Mouse (Mus musculus) ovary, adult 18-20 months (tissue): ENCODE results near the gene Wdfy2.

Experiments
- DNase-seq: peaks from one replicate; pipeline ENCODE4 v3.0.0; 2022; ENCODE audit warnings: low spot score, mixed read lengths

Wdfy2 gene

DNA sequence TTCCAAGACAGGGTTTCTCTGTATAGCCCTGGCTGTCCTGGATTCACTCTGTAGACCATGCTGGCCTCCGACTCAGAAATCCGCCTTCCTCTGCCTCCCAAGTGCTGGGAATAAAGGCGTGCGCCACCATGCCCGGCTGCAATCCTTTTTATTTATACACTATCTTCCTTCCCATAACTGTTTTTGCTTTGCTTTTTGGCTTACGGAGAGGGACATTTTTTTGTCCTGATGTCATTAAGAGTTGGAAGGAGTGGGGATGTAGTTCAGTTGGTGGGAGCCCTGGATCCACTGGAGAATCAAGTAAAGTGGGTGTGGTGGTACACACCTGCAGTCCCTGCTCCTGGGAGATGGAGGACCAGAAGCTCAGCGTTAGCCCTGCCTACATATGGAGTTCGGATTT lies 6.7 kb downstream of the Wdfy2 start:
- DNase-seq, result no peak

DNA sequence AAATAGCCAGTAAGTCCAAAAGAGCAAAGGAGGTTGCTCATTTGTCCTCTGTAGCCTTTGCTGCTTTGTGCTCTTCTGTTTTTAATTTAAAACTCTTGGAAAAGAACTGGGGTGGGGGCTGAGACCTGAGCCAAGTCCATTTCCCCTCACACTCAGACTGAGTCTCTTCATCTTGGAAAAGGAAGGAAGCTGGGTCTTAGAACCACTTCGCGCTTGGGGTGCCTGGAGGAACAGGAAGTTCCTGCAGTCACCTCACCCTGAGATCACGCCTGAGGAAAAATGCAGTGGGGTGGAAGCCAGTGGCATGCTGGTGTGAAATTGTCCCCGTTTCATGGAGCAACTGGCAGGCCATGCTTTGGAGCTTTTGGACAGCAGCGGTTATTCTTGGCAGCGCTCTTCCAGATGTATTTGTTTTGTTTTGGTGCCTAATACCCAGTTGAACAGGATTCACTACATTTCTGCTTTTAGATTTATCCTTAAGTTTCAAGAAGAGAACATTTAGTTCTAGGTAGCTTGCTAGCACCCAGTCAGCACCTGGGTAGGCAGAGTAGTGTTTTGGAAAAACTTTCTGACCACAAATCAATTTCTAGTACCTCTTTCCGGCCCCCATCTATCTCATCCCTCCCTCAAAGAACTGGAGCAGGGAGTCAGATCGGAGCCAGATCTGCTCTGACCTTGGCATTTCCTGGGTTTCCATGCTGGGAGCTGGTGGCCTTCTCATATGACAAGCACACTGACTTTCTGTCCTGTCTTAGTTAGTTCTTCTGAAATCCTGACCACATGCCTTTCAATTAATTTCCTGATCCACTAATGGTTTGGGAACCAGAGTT lies 7.7 kb downstream of the Wdfy2 start:
- DNase-seq, result no peak

DNA sequence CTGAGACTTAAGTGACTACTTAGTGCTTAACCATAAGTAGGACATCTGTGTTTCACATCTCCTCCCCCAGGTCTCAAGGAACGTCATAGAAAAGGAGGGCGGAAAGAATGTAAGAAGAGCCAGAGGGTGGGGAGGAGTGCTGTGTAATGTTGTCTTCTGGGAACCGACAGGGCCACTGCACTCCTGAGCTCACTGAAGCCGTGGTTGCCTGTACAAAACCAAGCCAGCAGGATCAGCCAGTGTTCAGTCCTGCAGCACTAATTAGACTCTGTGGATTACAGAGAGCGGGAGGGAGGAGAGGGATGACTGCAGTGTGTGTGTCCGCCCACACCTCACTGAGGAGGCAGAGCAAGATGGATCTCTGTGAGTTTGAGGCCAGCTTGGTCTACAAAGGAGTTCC lies 13.5 kb downstream of the Wdfy2 start:
- DNase-seq, result no peak

DNA sequence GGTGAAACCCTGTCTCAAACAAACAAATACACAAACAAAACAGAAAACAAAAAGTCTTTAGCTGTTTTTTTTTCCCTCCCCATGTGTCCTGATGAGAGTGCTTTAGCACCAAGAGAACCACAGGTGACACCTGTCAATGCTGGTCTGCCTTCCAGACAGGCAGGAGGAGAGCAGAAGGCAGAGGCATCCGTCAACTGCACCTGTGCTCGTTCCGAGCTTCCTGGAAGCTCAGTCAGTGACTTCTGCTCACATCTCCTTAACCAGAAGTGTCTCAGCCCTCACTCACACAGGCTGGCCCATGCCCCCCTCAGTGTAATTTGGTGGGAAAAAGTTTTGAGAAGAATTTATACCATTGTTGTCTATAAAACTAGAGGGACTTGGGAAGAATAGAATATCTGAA lies 15.4 kb downstream of the Wdfy2 start:
- no peak for DNase-seq

DNA sequence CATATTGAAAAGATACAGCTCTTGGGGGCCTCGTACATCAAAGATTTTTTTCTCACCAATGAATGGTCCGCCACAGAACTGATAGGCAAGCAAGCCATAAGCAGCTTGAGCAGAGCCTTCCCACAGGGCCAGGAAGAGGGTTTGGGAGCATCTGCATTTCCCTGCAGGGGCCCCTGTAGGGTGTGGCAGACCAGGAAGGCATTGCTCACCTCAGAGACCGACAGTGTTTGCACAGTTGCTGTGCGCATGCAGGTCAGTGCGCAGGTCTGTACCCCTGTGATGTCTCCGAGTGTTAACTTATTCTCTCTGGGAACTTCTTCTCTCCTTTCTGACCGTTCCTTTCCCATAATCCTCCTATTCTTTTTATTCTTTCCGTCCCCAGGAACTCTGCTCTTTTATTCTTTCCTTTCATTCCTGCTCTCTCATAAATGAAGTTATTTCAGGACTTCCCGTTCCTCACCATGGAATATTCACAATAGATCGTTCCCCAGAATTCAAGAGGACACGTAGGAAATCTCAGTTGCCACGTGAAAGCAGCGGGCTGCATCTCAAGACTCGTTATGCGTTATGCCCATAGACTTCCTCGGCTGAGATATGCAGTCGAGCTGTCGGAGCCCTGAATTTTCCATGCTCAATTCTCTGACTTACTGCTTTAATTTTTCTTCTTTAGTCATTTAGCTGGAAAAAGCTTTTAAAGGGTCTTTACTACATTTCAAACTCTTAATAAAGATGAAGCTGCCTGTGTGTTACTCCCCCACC lies 17.8 kb downstream of the Wdfy2 start:
- no peak for DNase-seq

DNA sequence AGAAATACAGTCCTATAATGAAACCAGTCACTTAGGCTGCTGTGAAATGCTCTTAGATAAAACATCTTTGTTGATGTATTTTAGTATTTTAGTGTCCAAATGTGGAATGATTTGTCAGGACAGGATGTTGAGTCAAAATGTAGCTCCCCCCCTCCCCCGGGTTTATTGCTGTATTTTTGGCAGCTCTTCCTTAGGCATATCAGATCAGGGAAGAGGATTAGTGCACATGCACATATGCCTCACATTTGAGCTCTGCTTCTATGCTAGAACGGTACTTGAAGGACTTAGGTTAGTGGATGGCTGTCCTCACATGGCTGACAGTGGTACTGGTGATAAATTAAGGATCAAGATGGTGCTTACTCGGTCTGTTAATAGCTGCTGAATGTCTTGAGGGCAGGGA lies 18.4 kb downstream of the Wdfy2 start:
- no peak for DNase-seq

DNA sequence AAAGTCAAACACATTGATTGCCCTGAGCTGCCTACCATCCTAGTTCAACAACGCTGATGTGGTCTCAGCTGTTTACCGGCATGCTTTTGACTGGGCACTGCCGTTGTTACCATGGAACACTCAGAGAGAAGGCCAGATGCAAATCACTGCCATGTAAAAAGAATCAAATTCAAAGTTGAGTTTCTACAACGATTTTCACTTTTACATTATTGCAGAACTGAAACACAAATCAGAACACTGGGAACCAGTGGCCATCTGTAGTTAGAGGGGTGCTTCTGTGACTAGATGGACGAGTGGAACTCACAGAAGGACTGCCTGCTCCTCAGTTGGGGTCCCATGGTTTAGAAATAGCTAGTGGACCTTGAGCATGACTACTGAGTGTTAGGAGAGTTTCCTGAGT lies 19.0 kb downstream of the Wdfy2 start:
- DNase-seq, result no peak

DNA sequence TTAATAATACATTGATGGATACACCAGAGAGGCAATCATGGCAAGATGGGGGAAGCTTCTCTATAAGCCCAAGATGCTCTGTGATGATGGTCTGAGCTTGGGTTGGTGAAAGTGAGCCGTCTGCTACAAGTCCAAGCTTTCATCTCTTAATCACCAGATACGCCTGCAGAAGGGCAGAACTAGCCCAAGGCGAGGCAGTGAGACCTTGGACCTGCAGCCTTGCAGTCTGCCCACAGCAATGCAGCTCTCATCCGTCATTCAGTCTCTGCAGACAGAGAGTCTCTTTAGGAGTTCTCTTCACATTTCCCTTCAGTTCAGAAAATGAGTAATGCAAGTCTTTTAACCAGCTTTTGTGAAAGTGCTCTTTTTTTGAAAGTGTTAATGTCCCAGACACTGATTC lies 20.4 kb downstream of the Wdfy2 start:
- no peak for DNase-seq

DNA sequence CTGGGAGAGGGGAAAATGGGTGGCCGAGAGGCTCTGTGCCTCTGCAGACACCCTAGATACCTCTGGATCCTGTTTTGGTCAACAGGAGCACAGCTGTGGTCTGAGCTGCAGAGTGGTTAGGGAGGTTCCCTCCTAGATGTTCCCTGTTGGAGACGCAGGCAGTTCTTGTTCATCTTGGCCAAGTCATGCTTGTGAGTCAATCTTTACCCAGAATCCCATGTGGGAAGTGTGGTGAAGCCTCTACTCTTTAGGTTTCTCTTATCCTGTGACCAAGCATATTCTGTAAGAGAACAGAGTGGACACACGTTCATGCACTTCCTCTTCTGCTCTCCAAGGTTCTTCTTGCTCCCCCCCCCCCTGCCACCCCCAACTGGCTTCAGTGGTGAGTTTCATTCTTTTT lies 20.8 kb downstream of the Wdfy2 start:
- DNase-seq, result no peak

DNA sequence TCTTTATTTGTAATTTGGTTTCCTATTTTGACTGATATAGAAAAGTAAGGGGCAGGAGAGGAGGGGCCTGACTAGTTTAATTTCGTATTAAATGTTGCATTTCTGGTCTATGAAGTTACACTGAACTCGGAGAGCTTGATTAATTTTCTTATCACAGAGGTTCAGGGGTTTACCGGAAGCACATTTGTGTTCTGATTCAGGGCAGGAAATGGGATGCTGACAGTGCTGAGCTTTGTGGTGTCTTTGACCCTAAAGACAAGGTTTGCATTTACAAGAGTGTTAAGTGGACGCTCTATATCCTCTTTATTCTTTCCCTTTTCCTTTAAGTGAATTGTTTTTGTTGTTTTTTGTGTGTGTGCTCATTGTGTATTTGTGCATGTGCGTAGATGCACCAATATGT lies 25.1 kb downstream of the Wdfy2 start:
- no peak for DNase-seq

DNA sequence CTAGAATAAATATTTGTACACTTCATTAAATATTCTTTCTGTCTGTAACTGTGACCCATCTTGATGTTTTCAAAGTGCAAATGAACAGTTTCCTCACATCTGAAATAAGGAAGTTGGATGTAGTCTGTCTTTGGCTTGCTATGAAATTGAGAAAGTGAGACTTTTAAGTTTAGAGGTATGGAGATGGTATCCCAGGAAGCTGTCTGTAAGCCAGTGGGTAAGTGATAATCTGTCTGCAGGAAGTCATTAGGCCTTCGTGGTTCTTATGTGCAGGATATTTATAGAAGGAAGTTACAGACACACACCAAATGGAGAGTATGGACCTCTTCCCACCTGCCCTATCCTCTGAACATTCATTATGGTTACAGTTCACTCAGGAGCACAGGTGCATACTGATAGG lies 26.8 kb downstream of the Wdfy2 start:
- DNase-seq, result no peak

DNA sequence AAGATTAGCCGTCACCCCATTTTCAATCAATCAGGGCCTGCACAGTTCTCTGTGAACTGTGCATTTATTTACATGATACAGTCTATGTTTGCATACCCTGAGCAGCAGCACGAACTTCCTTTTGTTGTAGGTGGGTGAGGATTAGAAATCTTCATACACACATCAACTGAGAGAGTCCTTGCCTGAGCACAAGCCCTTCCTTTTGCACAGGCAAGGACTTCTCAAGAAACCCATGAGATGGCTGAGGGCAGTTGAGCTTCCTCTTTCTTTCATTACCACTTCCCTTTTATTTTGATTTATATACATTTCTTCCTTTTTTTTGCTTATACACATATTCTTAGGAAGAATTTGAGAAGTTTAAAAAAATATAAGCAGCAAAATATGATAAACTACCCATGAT lies 27.9 kb downstream of the Wdfy2 start:
- DNase-seq, result no peak

DNA sequence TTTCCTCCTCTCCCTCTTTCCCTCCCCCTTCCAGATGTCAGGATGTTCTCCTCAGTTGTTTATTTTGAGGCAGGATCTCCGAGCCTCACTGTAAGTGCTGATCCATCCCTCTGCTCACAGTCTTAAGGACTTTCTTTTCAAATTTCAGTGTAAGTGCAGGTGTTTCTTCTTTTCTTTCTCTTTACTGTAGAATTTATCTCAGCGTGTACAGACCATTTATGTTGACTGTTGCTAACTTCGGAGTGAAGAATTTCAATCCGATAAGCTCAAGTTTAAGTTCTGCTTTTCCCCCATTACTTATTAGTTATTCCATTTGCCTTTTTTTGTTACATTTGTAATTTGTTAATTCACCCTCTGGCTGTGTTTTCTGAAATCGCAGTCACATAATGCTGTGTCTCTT lies 29.6 kb downstream of the Wdfy2 start:
- no peak for DNase-seq

DNA sequence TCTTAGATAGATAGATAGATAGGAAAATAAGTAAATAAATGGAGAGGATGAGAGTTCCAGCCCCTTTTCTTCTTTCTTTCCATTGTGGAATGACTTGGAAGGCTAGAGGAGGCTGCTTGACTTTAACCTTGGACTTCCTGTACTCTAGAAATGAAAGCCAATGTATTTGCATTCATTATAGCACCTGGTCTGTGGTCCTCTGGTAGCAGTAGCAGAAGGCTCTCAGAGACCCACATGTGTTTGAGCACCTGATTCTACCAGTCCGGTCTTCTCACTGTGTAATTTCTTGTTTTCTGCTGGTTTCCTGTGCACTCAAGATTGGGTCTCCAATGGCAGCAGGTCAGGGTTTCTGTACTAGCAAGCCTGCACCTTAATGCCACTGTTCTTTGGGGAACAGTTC lies 30.1 kb downstream of the Wdfy2 start:
- no peak for DNase-seq

DNA sequence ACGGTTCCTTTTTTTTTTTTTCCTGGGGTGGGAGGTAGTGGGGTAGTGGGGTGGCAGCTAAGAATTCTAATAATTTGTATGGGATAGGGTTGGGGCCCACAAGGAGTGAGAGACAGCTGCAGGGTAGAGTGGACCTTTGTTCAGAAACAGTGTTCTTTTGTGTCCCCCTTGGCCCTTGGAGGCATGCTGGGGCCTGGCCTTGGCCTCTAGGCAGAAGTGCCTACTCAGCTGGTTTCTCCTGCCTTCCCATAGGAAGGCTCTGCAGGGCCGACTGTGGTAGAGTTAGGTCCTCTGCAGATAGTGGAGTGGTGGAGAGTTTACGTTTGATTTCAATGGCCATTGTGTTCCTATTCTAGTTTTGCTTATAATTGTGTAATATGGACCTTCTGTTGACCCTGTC lies 30.8 kb downstream of the Wdfy2 start:
- no peak for DNase-seq

DNA sequence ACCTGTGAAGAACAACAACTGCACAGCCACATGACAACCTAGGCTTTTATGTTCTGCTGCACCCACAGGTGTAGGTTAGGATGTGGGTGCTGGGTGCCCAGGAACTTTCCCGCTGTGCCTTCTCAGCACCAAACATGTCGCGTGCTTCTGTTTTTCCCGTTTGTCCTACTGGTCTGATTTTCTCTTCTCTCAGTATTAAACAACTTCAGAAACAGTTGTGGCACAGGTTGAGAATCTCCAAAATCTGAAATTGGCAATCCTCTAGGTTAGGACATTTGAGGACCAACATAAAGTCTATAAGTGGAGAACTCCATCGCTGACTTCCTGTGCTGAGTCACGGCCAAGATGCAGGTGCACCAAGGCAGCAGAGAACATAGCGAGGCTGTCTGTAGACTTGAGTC lies 32.8 kb downstream of the Wdfy2 start:
- DNase-seq, result no peak

DNA sequence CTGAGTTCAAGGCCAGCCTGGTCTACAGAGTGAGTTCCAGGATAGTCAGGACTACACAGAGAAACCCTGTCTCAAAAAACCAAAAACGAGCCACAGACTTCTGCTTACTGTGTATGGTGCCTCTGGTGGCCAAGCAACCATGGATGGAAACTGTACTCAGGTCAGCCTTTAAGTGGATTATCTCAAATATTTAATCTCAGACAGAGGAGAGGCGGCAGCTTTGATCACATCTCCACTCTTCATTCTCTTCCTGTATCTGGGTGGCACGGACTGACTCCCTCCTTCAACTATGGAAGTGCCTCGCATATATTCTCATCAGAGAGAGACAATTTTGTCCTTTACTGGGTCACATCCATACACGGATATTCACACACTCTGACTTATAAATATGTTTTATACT lies 34.0 kb downstream of the Wdfy2 start:
- no peak for DNase-seq

DNA sequence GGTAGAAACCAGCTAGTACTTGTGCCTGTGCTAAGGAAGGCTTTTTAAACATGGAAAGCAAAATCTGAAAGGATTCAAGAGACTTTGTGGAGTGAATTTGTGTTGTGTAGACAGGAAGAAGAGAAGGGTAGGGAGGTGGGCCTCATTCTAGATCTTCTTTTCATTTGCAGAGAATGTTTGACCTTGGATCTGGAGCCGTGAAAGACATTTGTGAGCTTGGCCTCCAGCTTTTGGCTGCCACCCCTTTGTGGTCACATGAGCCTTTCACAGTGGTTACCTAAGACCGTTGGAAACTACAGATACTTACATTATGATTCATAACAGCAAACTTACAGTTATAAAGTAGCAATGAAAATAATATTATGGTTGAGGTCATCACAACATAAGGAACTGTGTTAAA lies 34.5 kb downstream of the Wdfy2 start:
- DNase-seq, result no peak

DNA sequence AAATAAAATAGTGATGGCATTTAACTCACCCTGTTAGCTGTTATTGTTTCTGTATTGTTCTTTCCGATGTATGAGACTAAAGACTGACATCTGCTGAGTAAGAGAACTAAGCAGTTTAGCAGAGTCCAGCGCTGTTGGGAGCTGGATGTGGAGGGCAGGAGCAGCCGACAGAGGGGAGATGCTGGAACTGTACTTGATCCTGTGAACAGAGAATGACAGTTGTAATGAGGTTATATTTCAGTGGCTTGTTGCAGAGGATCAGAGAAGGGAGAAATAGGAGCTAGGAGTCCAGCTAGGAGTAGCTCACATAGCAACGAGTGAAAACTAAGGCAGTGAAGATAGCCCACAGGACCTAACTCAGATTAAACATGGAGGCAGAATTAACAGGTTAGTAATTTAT lies 36.3 kb downstream of the Wdfy2 start:
- DNase-seq, result no peak

DNA sequence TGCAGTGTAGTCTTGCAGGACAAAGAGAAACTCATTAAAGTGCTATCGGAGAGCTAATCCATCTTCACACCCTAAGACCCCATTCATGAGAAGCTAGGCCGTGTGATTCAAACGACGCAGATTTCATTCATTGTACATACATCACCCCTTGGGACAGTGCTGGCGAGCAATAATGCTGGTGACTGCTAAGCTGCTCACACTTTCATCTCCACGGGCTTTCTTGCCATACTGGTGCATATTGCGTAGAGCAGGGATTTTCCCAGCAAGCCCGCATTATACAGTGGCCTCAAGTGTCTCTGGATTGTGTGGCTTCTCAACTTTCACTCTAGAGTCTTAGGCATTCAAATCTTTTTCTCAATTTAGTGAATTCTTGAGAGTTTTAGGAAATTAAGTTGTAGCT lies 36.9 kb downstream of the Wdfy2 start:
- no peak for DNase-seq

DNA sequence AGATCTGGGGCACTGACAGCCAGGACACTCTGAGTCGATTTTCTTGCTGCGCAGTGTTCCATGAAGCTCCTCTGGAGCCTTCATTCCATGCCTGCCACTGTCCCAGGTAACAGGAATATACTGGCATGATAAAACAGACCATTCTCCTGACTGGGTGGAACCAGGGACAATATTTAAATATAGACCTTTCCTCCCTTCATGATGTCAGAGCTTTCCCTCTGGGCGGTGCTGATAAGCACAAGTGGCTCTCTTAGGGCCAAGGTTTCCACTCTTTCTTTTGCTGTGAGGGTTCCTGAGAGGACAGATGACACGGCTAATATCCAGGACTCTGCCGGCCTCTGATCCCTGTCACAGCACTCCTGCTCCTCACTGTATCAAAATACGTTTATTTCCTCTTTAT lies 40.6 kb downstream of the Wdfy2 start:
- DNase-seq, result no peak

DNA sequence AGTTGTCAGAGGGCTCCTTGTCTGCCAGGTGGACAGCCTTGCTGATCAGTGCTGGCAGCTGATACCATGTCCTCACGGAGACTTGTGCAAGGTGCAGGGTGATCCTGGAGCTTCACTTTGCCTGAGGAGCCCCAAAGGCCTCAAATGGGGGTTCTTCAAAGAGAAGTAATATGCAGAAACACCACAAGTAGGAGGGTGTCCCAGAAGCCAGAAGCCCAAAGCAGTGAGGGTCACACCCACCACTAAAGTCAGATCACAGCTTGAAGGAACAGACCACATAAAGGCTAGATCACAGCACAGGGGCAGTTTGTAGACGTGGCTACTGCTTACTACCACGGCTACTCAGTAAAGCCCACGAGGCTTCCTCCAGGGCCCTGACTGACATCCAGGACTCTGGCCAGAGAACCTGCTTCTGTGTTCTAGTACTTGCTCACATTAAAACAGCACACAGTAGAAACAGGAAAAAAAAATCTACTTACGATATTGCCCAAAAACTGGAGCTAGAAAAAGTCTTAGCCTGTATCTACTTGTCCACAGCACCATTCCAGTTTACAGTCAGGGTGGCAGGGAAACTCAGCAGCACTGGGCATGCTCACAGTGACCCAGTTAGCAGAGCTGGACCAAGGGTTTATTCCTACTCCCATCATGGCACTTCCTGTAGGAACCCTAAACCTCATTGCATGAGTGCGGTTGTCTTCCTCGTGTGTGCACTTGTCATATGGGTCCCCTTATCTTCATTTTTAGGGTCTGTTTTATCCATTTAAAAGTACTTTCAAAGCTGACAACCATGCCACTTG lies 41.4 kb downstream of the Wdfy2 start:
- no peak for DNase-seq

DNA sequence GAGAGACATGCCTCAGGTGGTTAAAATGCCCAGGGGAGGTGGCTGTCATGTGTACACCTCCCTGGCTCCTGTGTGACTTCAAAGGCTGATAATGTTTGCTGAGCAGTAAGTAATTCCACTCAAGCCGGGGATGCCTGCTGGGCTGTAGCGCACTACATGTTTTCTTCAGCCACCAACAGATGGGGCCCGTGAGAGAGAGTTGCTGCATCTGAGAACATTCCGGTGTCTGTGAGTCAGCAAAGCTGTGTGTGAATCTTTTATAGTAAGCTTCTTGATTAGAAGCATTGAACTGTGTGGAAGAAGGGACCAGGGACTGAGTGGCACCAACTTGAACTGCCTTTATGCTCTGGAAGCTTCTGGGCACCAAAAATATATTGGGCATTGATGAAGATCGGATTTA lies 42.0 kb downstream of the Wdfy2 start:
- peak; percentile 65 for DNase-seq
